Mouse (Mus musculus) bone marrow, adult 2 months (tissue): ENCODE results near the gene Klk1b5.

Source experiments
- CTCF ChIP-seq: fragments of 200-500 bp; IDR thresholded peaks from 2 replicates; pipeline ENCODE4 v1.5.1; 2011; ENCODE audit warnings: low read length, control low read depth; ENCODE audit not compliant: control insufficient read depth, insufficient read depth
- POLR2A ChIP-seq: fragments of 200-500 bp; IDR thresholded peaks from 2 replicates; pipeline ENCODE4 v1.6.1; 2011; ENCODE audit warnings: low read depth, mild to moderate bottlenecking, control low read depth, low read length, borderline replicate concordance; ENCODE audit not compliant: control insufficient read depth

DNA sequence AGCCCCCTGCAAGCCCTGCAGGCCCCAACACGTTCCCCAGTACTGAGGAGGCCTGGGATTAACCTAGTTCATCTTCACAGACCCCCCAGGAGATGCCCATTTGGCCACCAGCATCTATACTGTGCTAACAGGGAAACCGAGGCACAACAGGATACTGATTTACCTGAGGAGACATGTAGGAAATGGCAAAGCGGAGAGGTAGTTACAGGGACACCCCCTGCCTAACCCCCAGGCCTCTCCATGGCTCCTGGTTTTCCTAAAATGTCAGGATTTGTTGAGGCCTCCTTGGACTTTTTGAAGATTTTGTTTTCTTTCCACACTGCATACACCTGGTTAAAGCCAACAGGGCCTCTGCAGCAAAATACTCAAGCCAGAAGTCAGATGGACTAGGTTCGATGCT lies 41.5 kb downstream of the Klk1b5 start, which contains the start of gene Acp4:
- TF ChIP-seq CTCF (no peak), POLR2A (no peak)
